In the genomic region with DNA sequence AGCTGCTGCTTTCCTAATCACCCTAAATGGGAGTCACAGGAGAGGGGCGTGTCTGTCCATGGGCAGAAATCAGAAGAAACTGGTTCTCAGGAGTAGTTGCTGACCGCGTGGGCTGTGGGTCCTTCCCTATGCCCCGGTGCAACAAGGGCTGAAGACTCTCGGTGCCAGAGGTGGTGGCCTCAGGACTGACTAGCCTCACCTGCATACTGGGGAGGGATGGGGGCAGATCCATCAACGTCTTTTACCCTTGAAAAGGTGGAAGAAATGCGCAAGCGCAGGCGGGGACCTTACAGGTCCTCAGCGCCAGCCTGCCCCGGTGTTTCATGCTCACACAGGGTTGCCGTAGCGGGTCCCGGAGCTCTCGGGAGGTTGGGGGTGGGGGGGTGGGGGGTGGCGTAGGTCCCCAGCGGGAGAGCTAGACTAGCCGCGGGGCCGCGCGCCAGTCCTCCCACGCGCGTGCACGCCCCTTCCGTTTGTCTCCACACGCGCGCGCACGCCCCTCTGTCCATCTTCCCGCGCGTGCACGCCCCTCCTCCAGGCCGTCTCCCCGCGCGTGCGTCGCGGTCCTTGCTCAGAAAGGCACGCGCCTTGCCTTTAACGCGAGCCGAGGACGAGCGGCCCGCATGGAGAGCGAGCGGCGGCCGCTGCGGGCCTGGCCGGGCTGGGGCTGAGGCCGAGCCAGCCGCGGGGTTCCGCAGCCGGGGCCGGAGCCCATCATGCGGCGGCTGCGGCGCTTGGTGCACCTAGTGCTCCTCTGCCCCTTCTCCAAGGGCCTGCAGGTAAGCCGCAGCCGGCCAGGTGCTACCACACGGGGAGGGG, we compare ENCODE assay signal across 8 mouse cellular contexts. TPM values are rescaled to one million over a fixed set of nuclear protein-coding genes. Genes with fewer than 3 reads are reported as not detected.
DNase-seq lines count a peak whose midpoint lies in the region; ATAC-seq and TF ChIP-seq lines count a peak whose summit lies in the region.

A gene (plus strand): TSS at position 537 of the 819 bp plus-strand sequence.

- ATAC-seq in heart, embryonic 13.5 days (ENCODE audit: extremely low read depth, insufficient number of reproducible peaks, low FRiP score, low TSS enrichment), result peak; percentile 39; the same call in 1 of the 2 replicates
- peak; percentile 49 for ATAC-seq in kidney, embryonic 16.5 days (ENCODE audit: low FRiP score, low TSS enrichment)
- peak; percentile 56; the same call in 1 of the 2 replicates for ATAC-seq in limb, embryonic 15.5 days (ENCODE audit: insufficient number of reproducible peaks, low FRiP score, low TSS enrichment, low read depth)
- ATAC-seq in midbrain, postnatal 0 days (ENCODE audit: low FRiP score), result peak; percentile 67

- peaks cover 13% of the 10 kb centered on the region for H3K27me3 ChIP-seq in forebrain, embryonic 10.5 days (ENCODE audit: poor library complexity, severe bottlenecking)
- peaks cover 23% of the 10 kb centered on the region for H3K27me3 ChIP-seq in heart, embryonic 13.5 days (replicated peaks)
- no peaks in the 10 kb centered on the region for H3K27me3 ChIP-seq in kidney, embryonic 16.5 days (ENCODE audit: insufficient read depth, low read length)
- no peaks in the 10 kb centered on the region for H3K27me3 ChIP-seq in limb, embryonic 15.5 days
- H3K27me3 ChIP-seq in midbrain, postnatal 0 days (ENCODE audit: insufficient read depth, low read length), result no peaks in the 10 kb centered on the region

- no peak within 1 kb of the TSS for H3K27ac ChIP-seq in bone marrow macrophage, adult 2 months (ENCODE audit: insufficient read depth, low read depth, low read length)
- H3K27ac ChIP-seq in forebrain, embryonic 10.5 days, result peak within 1 kb of the TSS; percentile 95
- H3K27ac ChIP-seq in heart, embryonic 13.5 days (replicated peaks), result peak within 1 kb of the TSS; percentile 40
- H3K27ac ChIP-seq in kidney, embryonic 16.5 days (ENCODE audit: low read length), result peak within 1 kb of the TSS; percentile 63
- H3K27ac ChIP-seq in limb, embryonic 15.5 days, result peak within 1 kb of the TSS; percentile 47; the same call in 1 of the 2 replicates
- peak within 1 kb of the TSS; percentile 80 for H3K27ac ChIP-seq in midbrain, postnatal 0 days (ENCODE audit: low read depth, low read length)

- TF ChIP-seq POLR2A in bone marrow macrophage, adult 2 months (IDR thresholded peaks at IDR 0.05; ENCODE audit: borderline replicate concordance, low read depth, low read length), result no peak

- WGBS in forebrain, embryonic 10.5 days, result under 1% methylated on average over 69 of the region's 70 CpGs
- WGBS in heart, embryonic 13.5 days, result 1% methylated on average over 69 of the region's 70 CpGs
- WGBS in kidney, embryonic 16.5 days, result under 1% methylated on average over 67 of the region's 70 CpGs
- WGBS in limb, embryonic 15.5 days, result under 1% methylated on average over 48 of the region's 70 CpGs
- WGBS in midbrain, postnatal 0 days, result 1% methylated on average over 56 of the region's 70 CpGs

- DNase-seq in CD4-positive helper T cell, adult 2 months (ENCODE audit: low read depth, low spot score), result peak; percentile 83
- peak; percentile 75 for DNase-seq in forebrain, embryonic 10.5 days (ENCODE audit: extremely low spot score, low spot score)
- peak; percentile 96 for DNase-seq in midbrain, postnatal 0 days (ENCODE audit: low spot score)
- DNase-seq in telencephalon, adult 2 months (ENCODE audit: low read depth, low spot score), result peak; percentile 70

- H3K4me3 ChIP-seq in bone marrow macrophage, adult 2 months (ENCODE audit: insufficient read depth, low read length), result peak within 1 kb of the TSS; percentile 59
- peak within 1 kb of the TSS; percentile 84 for H3K4me3 ChIP-seq in forebrain, embryonic 10.5 days
- peak within 1 kb of the TSS; percentile 74 for H3K4me3 ChIP-seq in heart, embryonic 13.5 days
- peak within 1 kb of the TSS; percentile 71 for H3K4me3 ChIP-seq in kidney, embryonic 16.5 days (ENCODE audit: low read length)
- peak within 1 kb of the TSS; percentile 78 for H3K4me3 ChIP-seq in limb, embryonic 15.5 days
- H3K4me3 ChIP-seq in midbrain, postnatal 0 days (ENCODE audit: low read depth, low read length), result peak within 1 kb of the TSS; percentile 59

- no peak for TF ChIP-seq CTCF in bone marrow macrophage, adult 2 months (IDR thresholded peaks at IDR 0.05; ENCODE audit: low read depth, low read length)
- no peak for TF ChIP-seq CTCF in midbrain, postnatal 0 days (IDR thresholded peaks at IDR 0.05)

- peak within 1 kb of the TSS; percentile 97 for H3K4me2 ChIP-seq in heart, embryonic 13.5 days
- H3K4me2 ChIP-seq in kidney, embryonic 16.5 days (replicated peaks; ENCODE audit: low read depth, low read length), result peak within 1 kb of the TSS; percentile 98
- H3K4me2 ChIP-seq in limb, embryonic 15.5 days, result peak within 1 kb of the TSS; percentile 91
- peak within 1 kb of the TSS; percentile 89 for H3K4me2 ChIP-seq in midbrain, postnatal 0 days (ENCODE audit: low read depth, low read length, poor library complexity, severe bottlenecking)

- H3K4me1 ChIP-seq in bone marrow macrophage, adult 2 months (ENCODE audit: control insufficient read depth, insufficient read depth, low read length), result peaks cover 3% of the 10 kb centered on the region; the same call in 1 of the 2 replicates
- peaks cover 45% of the 10 kb centered on the region for H3K4me1 ChIP-seq in forebrain, embryonic 10.5 days
- peaks cover 13% of the 10 kb centered on the region for H3K4me1 ChIP-seq in heart, embryonic 13.5 days
- H3K4me1 ChIP-seq in kidney, embryonic 16.5 days (ENCODE audit: insufficient read depth, low read length), result peaks cover 23% of the 10 kb centered on the region
- peaks cover 34% of the 10 kb centered on the region for H3K4me1 ChIP-seq in limb, embryonic 15.5 days
- peaks cover 21% of the 10 kb centered on the region for H3K4me1 ChIP-seq in midbrain, postnatal 0 days (ENCODE audit: insufficient read depth, low read length)

- H3K9ac ChIP-seq in heart, embryonic 13.5 days, result peak within 1 kb of the TSS; percentile 93
- H3K9ac ChIP-seq in kidney, embryonic 16.5 days (replicated peaks; ENCODE audit: low read length), result peak within 1 kb of the TSS; percentile 93
- H3K9ac ChIP-seq in limb, embryonic 15.5 days, result peak within 1 kb of the TSS; percentile 93
- peak within 1 kb of the TSS; percentile 79 for H3K9ac ChIP-seq in midbrain, postnatal 0 days (replicated peaks; ENCODE audit: low read length, poor library complexity, severe bottlenecking)

- H3K9me3 ChIP-seq in forebrain, embryonic 10.5 days, result no peaks in the 10 kb centered on the region
- H3K9me3 ChIP-seq in heart, embryonic 13.5 days, result no peaks in the 10 kb centered on the region
- no peaks in the 10 kb centered on the region for H3K9me3 ChIP-seq in kidney, embryonic 16.5 days (ENCODE audit: low read length)
- no peaks in the 10 kb centered on the region for H3K9me3 ChIP-seq in limb, embryonic 15.5 days
- no peaks in the 10 kb centered on the region for H3K9me3 ChIP-seq in midbrain, postnatal 0 days (ENCODE audit: low read length)

- H3K36me3 ChIP-seq in forebrain, embryonic 10.5 days (replicated peaks), result peaks cover 11% of the 10 kb centered on the region
- no peaks in the 10 kb centered on the region for H3K36me3 ChIP-seq in heart, embryonic 13.5 days
- no peaks in the 10 kb centered on the region for H3K36me3 ChIP-seq in kidney, embryonic 16.5 days (ENCODE audit: insufficient read depth, low read length)
- no peaks in the 10 kb centered on the region for H3K36me3 ChIP-seq in limb, embryonic 15.5 days
- peaks cover 5% of the 10 kb centered on the region for H3K36me3 ChIP-seq in midbrain, postnatal 0 days (ENCODE audit: insufficient read depth, low read length)

RNA-seq across cellular contexts. Expression of the gene that starts here (rescaled TPM):
- not detected in 2 replicates for polyA plus RNA-seq in bone marrow macrophage, adult 2 months (2012; ENCODE audit: insufficient read depth, insufficient read length, missing spikeins)
- polyA plus RNA-seq in forebrain, embryonic 10.5 days (2016; fragmentation: Nextera tagmentation; extraction: Ambion mirVana), result 44.1 and 49.4 TPM in 2 replicates
- 17.2 and 18.7 TPM in 2 replicates for polyA plus RNA-seq in heart, embryonic 13.5 days (2015; fragmentation: Nextera tagmentation; extraction: Ambion mirVana)
- polyA plus RNA-seq in kidney, embryonic 16.5 days (2015; fragmentation: Nextera tagmentation; extraction: Ambion mirVana), result 39.3 and 40.3 TPM in 2 replicates
- 32.0 and 42.8 TPM in 2 replicates for polyA plus RNA-seq in limb, embryonic 15.5 days (2015; fragmentation: Nextera tagmentation; extraction: Ambion mirVana)
- total RNA-seq in midbrain, postnatal 0 days (2014; rRNA removed), result 237 and 261 TPM in 2 replicates
- 155 and 162 TPM in 2 replicates for polyA plus RNA-seq in midbrain, postnatal 0 days (2015; fragmentation: Nextera tagmentation; extraction: Ambion mirVana)

Comparison
In these comparisons a context has a peak if more than half of its experiments do, and no peak if none do; other contexts are left out.
1. RNA of the gene that starts here (polyA plus RNA-seq): 155 to 162 TPM in midbrain, postnatal 0 days, 44.1 to 49.4 TPM in forebrain, embryonic 10.5 days, 32.0 to 42.8 TPM in limb, embryonic 15.5 days, 39.3 to 40.3 TPM in kidney, embryonic 16.5 days and 17.2 to 18.7 TPM in heart, embryonic 13.5 days; not detected in bone marrow macrophage, adult 2 months; every median in the first group is over 10 times any median in the second.
2. Peak in every context shown above with its lines, with median percentiles within 50 percentile points of each other: DNase-seq, H3K4me3 ChIP-seq, ATAC-seq, H3K4me2 ChIP-seq and H3K9ac ChIP-seq.